Mouse (Mus musculus): ENCODE measurements around the gene Omp. TPM values are rescaled to one million over a fixed set of nuclear protein-coding genes. Genes with fewer than 3 reads are reported as not detected.
A peak's percentile ranks its signal among the peaks of the same experiment; 100 is the strongest.
"Not testable (repeated sequence)": the region's sequence is repeated elsewhere in the genome, so short reads cannot be mapped to it uniquely, and the experiment has no call there.

The Omp gene
- total and polyA plus RNA-seq, 2 experiments, result 0.12 to 0.18 TPM

DNA sequence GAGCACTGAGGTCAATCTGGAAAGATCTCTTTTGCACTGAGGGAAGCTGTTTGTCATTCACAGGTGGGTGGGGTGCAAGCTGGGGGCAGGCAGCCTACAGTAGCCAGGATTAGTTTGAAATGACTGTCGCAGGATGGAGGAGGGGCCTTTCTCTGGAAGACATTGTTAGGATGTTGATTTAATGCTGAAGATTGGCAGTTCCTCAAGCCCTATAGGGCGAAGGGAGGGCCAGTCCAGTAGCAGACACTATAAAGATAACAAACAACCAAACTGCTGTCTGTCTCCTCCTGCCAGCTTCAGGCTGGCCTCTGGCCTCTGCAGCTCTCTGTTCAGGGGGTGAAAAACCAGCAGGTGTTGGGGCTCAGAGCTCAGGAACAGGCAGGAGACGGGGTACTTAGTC is 44.4 kb upstream of the Omp start:
- no peak overlapping the region for H3K27ac ChIP-seq (replicated peaks; ENCODE audit: insufficient read depth, low read depth, low read length)
- H3K36me3 ChIP-seq (ENCODE audit: control insufficient read depth, insufficient read depth, low read length), result no peaks in the 10 kb centered on the region
- peaks cover 12% of the 10 kb centered on the region for H3K27me3 ChIP-seq (ENCODE audit: control insufficient read depth, insufficient read depth, low read length)
- 72% methylated on average over 3 of the region's 3 CpGs for WGBS
- H3K79me2 ChIP-seq (ENCODE audit: control insufficient read depth, insufficient read depth, low read length), result no peaks in the 10 kb centered on the region
- peaks cover 5% of the 10 kb centered on the region for H3K4me1 ChIP-seq (ENCODE audit: control insufficient read depth, insufficient read depth, low read length)
- H3K9ac ChIP-seq (ENCODE audit: low read depth, low read length), result no peak overlapping the region
- no peak overlapping the region for H3K4me3 ChIP-seq (ENCODE audit: insufficient read depth, low read depth, low read length)
- no peak for DNase-seq (ENCODE audit: extremely low read depth, low read depth, low spot score)
- TF ChIP-seq POLR2A (IDR thresholded peaks at IDR 0.05; ENCODE audit: extremely low read depth, insufficient read depth, low read length) (no peak), CTCF (IDR thresholded peaks at IDR 0.05; ENCODE audit: low read depth, low read length) (no peak)

DNA sequence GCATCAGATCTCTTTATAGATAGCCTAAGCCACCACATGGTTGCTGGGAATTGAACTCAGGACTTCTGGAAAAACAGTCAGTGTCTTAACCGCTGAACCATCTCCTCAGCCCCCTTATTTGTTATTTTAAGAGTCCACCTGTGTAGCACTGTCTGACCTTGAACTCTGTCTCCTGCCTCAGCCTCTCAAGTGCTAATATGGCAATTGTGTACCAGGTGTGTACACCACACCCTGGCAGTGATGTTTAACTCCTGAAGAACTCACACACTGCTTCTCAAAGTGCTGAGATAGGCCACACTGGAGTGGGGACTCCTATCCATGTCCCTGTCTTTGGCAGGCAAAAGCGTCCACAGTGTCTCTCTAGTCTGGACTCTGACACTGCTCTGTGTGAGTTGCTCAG is 43.4 kb upstream of the Omp start:
- H3K36me3 ChIP-seq (ENCODE audit: control insufficient read depth, insufficient read depth, low read length), result no peaks in the 10 kb centered on the region
- H3K27me3 ChIP-seq (ENCODE audit: control insufficient read depth, insufficient read depth, low read length), result peaks cover 3% of the 10 kb centered on the region; the same call in 1 of the 2 replicates
- H3K79me2 ChIP-seq (ENCODE audit: control insufficient read depth, insufficient read depth, low read length), result no peaks in the 10 kb centered on the region
- TF ChIP-seq CTCF (IDR thresholded peaks at IDR 0.05; ENCODE audit: low read depth, low read length) (no peak), POLR2A (IDR thresholded peaks at IDR 0.05; ENCODE audit: extremely low read depth, insufficient read depth, low read length) (no peak)
- H3K27ac ChIP-seq (replicated peaks; ENCODE audit: insufficient read depth, low read depth, low read length), result no peak overlapping the region
- peaks cover under 1% of the 10 kb centered on the region for H3K4me1 ChIP-seq (ENCODE audit: control insufficient read depth, insufficient read depth, low read length)
- WGBS, result 90% methylated on average over 2 of the region's 2 CpGs
- H3K9ac ChIP-seq (ENCODE audit: low read depth, low read length), result no peak overlapping the region
- H3K4me3 ChIP-seq (ENCODE audit: insufficient read depth, low read depth, low read length), result no peak overlapping the region
- DNase-seq (ENCODE audit: extremely low read depth, low read depth, low spot score), result no peak

DNA sequence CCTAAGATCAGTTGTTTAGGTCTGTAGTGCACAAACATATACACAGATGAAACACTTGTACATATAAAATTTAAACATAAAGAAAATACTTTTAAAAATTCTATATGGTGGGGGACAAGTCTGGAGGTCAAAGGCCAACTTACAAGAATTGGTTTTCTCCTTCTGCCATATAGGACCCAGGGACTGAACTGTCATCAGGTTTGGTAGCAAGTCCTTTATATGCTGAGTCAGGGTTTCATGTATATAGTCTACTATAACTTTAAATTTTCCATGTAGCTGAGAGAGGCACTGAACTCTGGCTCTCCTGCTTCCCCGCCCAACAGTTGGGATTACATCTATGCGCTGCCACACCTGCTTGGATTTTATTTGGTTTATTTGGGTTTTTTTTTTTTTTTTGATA is 42.9 kb upstream of the Omp start:
- no peak for TF ChIP-seq POLR2A (IDR thresholded peaks at IDR 0.05; ENCODE audit: extremely low read depth, insufficient read depth, low read length)
- no peak for TF ChIP-seq CTCF (IDR thresholded peaks at IDR 0.05; ENCODE audit: low read depth, low read length)
- Histone ChIP-seq H3K4me3 (ENCODE audit: insufficient read depth, low read depth, low read length) (no peak overlapping the region), H3K4me1 (ENCODE audit: control insufficient read depth, insufficient read depth, low read length) (no peaks in the 10 kb centered on the region; the same call in 1 of the 2 replicates), H3K27me3 (ENCODE audit: control insufficient read depth, insufficient read depth, low read length) (no peaks in the 10 kb centered on the region), H3K36me3 (ENCODE audit: control insufficient read depth, insufficient read depth, low read length) (no peaks in the 10 kb centered on the region), H3K79me2 (ENCODE audit: control insufficient read depth, insufficient read depth, low read length) (no peaks in the 10 kb centered on the region), H3K27ac (replicated peaks; ENCODE audit: insufficient read depth, low read depth, low read length) (no peak overlapping the region), H3K9ac (ENCODE audit: low read depth, low read length) (no peak overlapping the region)
- no peak for DNase-seq (ENCODE audit: extremely low read depth, low read depth, low spot score)
- WGBS, result 97% methylated on average over 2 of the region's 2 CpGs

DNA sequence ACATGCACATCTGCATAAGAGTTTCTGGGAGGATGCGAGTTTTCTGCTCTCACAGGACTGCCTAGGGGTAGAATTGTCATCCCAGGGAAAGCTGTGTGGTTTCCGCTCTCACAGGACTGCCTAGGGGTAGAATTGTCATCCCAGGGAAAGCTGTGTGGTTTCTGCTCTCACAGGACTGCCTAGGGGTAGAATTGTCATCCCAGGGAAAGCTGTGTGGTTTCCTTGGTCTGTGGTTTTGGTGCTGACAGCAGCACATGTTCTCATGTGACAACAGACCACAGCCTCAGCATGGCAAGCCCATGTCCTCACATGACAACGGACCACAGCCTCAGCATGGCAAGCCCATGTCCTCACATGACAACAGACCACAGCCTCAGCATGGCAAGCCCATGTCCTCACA is 42.0 kb upstream of the Omp start:
- not testable (repeated sequence) for H3K9ac ChIP-seq (ENCODE audit: low read depth, low read length); DNase-seq (ENCODE audit: extremely low read depth, low read depth, low spot score); H3K27me3 ChIP-seq (ENCODE audit: control insufficient read depth, insufficient read depth, low read length); H3K27ac ChIP-seq (replicated peaks; ENCODE audit: insufficient read depth, low read depth, low read length); H3K36me3 ChIP-seq (ENCODE audit: control insufficient read depth, insufficient read depth, low read length); H3K4me1 ChIP-seq (ENCODE audit: control insufficient read depth, insufficient read depth, low read length); H3K4me3 ChIP-seq (ENCODE audit: insufficient read depth, low read depth, low read length); H3K79me2 ChIP-seq (ENCODE audit: control insufficient read depth, insufficient read depth, low read length)
- WGBS, result 93% methylated on average over 3 of the region's 3 CpGs

DNA sequence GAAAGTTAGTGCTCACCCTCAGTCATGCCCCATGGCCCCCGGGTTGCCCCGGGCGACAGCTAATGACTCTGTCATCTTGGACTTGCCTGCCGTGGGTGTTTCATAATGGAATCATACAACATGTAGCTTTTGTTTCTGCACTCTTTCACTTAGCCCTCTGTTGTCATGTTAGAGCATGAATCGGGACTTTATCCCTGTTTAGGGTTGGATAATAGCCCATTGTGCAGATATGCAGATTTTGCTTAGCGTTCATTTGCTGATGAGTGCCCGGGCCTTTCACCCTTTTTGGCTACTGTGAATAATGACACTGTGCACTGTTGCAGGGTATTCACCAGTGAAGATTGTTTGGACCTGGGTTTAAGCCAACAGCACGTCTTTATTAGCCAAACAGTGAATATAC is 41.3 kb upstream of the Omp start:
- no peak overlapping the region for H3K27ac ChIP-seq (replicated peaks; ENCODE audit: insufficient read depth, low read depth, low read length)
- DNase-seq (ENCODE audit: extremely low read depth, low read depth, low spot score), result no peak
- TF ChIP-seq POLR2A (IDR thresholded peaks at IDR 0.05; ENCODE audit: extremely low read depth, insufficient read depth, low read length) (no peak), CTCF (IDR thresholded peaks at IDR 0.05; ENCODE audit: low read depth, low read length) (no peak)
- no peaks in the 10 kb centered on the region for H3K79me2 ChIP-seq (ENCODE audit: control insufficient read depth, insufficient read depth, low read length)
- no peaks in the 10 kb centered on the region for H3K27me3 ChIP-seq (ENCODE audit: control insufficient read depth, insufficient read depth, low read length)
- WGBS, result 88% methylated on average over 8 of the region's 8 CpGs
- no peaks in the 10 kb centered on the region for H3K4me1 ChIP-seq (ENCODE audit: control insufficient read depth, insufficient read depth, low read length)
- no peaks in the 10 kb centered on the region for H3K36me3 ChIP-seq (ENCODE audit: control insufficient read depth, insufficient read depth, low read length)
- no peak overlapping the region for H3K9ac ChIP-seq (ENCODE audit: low read depth, low read length)
- H3K4me3 ChIP-seq (ENCODE audit: insufficient read depth, low read depth, low read length), result no peak overlapping the region

DNA sequence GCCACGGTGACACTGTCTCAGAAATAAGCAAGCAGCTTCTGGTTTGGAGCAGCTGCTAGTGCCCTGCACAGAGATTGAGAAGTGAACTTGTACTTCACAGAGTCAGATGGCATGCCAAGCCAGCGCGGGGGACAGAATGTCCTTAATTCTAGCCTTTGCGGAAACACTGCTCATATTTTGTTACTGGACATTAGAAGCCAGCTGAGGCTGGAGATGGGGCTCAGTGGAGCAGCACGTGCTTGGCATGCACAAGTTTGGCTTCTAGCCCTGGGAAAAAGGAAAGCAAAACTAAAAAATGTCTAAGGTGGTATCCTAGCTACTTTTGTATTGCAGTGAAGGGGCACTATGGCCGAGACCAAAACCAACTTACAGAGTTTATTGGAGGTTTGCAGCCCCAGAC is 40.0 kb upstream of the Omp start:
- no peaks in the 10 kb centered on the region for H3K27me3 ChIP-seq (ENCODE audit: control insufficient read depth, insufficient read depth, low read length)
- WGBS, result 66% methylated on average over 6 of the region's 6 CpGs

More for the DNA sequence above, 40.0 kb upstream of the Omp start:
- DNase-seq (ENCODE audit: extremely low read depth, low read depth, low spot score), result peak; percentile 16
- Histone ChIP-seq H3K9ac (ENCODE audit: low read depth, low read length) (no peak overlapping the region), H3K27ac (replicated peaks; ENCODE audit: insufficient read depth, low read depth, low read length) (no peak overlapping the region), H3K36me3 (ENCODE audit: control insufficient read depth, insufficient read depth, low read length) (no peaks in the 10 kb centered on the region), H3K4me1 (ENCODE audit: control insufficient read depth, insufficient read depth, low read length) (no peaks in the 10 kb centered on the region), H3K79me2 (ENCODE audit: control insufficient read depth, insufficient read depth, low read length) (no peaks in the 10 kb centered on the region), H3K4me3 (ENCODE audit: insufficient read depth, low read depth, low read length) (no peak overlapping the region)
- no peak for TF ChIP-seq CTCF (IDR thresholded peaks at IDR 0.05; ENCODE audit: low read depth, low read length)
- no peak for TF ChIP-seq POLR2A (IDR thresholded peaks at IDR 0.05; ENCODE audit: extremely low read depth, insufficient read depth, low read length)
